Mouse (Mus musculus) lung, embryonic 15.5 days (tissue): Measurements from ENCODE around the gene Zfp82. TPM values are rescaled to one million over a fixed set of nuclear protein-coding genes. Genes with fewer than 3 reads are reported as not detected.

Experiments used
- ATAC-seq: fragments of 200-750 bp; cut with Nextera tagmentation; 2 replicates; pipeline ENCODE4 v1.8.0; 2017; ENCODE audit warnings: moderate number of reproducible peaks, borderline replicate concordance; ENCODE audit not compliant: low FRiP score, low TSS enrichment; ENCODE audit errors: extremely low read depth
- H3K27ac ChIP-seq: fragments of 300-500 bp; sonication (generic); 2 replicates; pipeline ENCODE4 v1.5.1; 2015; ENCODE audit warnings: moderate library complexity, mild to moderate bottlenecking, inconsistent platforms
- H3K27me3 ChIP-seq: fragments of 300-500 bp; sonication (generic); 2 replicates; pipeline ENCODE4 v1.6.1; 2015; ENCODE audit warnings: inconsistent platforms
- H3K36me3 ChIP-seq: fragments of 300-500 bp; sonication (generic); 2 replicates; pipeline ENCODE4 v1.6.1; 2015; ENCODE audit warnings: inconsistent platforms
- H3K4me1 ChIP-seq: fragments of 300-500 bp; sonication (generic); 2 replicates; pipeline ENCODE4 v1.6.1; 2015; ENCODE audit warnings: inconsistent platforms
- H3K4me2 ChIP-seq: fragments of 300-500 bp; sonication (generic); 2 replicates; pipeline ENCODE4 v1.6.1; 2015; ENCODE audit warnings: inconsistent platforms, mild to moderate bottlenecking, moderate library complexity
- H3K4me3 ChIP-seq: fragments of 300-500 bp; sonication (generic); 2 replicates; pipeline ENCODE4 v1.5.1; 2015; ENCODE audit warnings: mild to moderate bottlenecking, inconsistent platforms
- H3K9ac ChIP-seq: fragments of 300-500 bp; sonication (generic); 2 replicates; pipeline ENCODE4 v1.6.1; 2015; ENCODE audit warnings: inconsistent platforms
- H3K9me3 ChIP-seq: fragments of 300-500 bp; sonication (generic); 2 replicates; pipeline ENCODE4 v1.6.1; 2016; ENCODE audit warnings: inconsistent platforms
- WGBS: fragments of 180-500 bp; shearing (Covaris S2); methylation state at CpG from one replicate; pipeline ENCODE4 v1.1.7; 2015; 5-methylcytosine and 5-hydroxymethylcytosine counted together
- microRNA-seq: library from miRNA; unstranded; fragments of <30 nt; microRNA quantifications from one replicate; pipeline ENCODE4, GENCODE M21; 2016
- polyA plus RNA-seq: library from polyadenylated mRNA; unstranded; fragments of >200 nt; fragmentation: Nextera tagmentation; extraction: Ambion mirVana; gene quantifications from 2 replicates; pipeline ENCODE4 v1.2.1, GENCODE M21; 2015

The Zfp82 gene
- polyA plus RNA-seq, 1 experiment from 2014 or later: 7.6 TPM

- Histone ChIP-seq H3K27me3 (no peaks in the 10 kb centered on the region), H3K9me3 (no peaks in the 10 kb centered on the region), H3K4me2 (no peak overlapping the region), H3K9ac (no peak overlapping the region), H3K4me1 (no peaks in the 10 kb centered on the region), H3K27ac (no peak overlapping the region), H3K36me3 (peaks cover 43% of the 10 kb centered on the region), H3K4me3 (no peak overlapping the region)
- WGBS: 62% methylated on average over 21 of the region's 21 CpGs
- ATAC-seq: no peak
Measured at GRCm38 (mm10) chr7:30009321-30010085, 63.2 kb downstream of the Zfp82 start.

GRCm38 (mm10) chr7:30008020-30008690 is 64.5 kb downstream of the Zfp82 start:
- Histone ChIP-seq H3K27me3 (no peaks in the 10 kb centered on the region), H3K4me2 (no peak overlapping the region), H3K36me3 (peaks cover 38% of the 10 kb centered on the region), H3K9ac (no peak overlapping the region), H3K4me1 (no peaks in the 10 kb centered on the region), H3K27ac (no peak overlapping the region), H3K9me3 (no peaks in the 10 kb centered on the region), H3K4me3 (no peak overlapping the region)
- no peak for ATAC-seq
- WGBS: 73% methylated on average over 6 of the region's 6 CpGs

GRCm38 (mm10) chr7:30007601-30008000 is 65.1 kb downstream of the Zfp82 start:
- ATAC-seq: no peak
- H3K9me3 ChIP-seq: no peaks in the 10 kb centered on the region
- H3K36me3 ChIP-seq: peaks cover 41% of the 10 kb centered on the region
- no peak overlapping the region for H3K9ac ChIP-seq
- WGBS: 100% methylated on average over 1 of the region's 1 CpGs
- no peaks in the 10 kb centered on the region for H3K4me1 ChIP-seq
- no peak overlapping the region for H3K27ac ChIP-seq
- no peak overlapping the region for H3K4me3 ChIP-seq
- no peak overlapping the region for H3K4me2 ChIP-seq
- H3K27me3 ChIP-seq: no peaks in the 10 kb centered on the region

Small RNAs within 50 kb of the gene (microRNA-seq; reads per million reads assigned to microRNA genes)
- gene Gm23368: not detected

Other genes starting within 250 kb of the Zfp82 start
- 5.8 and 6.3 TPM in 2 replicates for gene Zfp940, start 219.2 kb downstream of the Zfp82 start, polyA plus RNA-seq
- gene Zfp420, start 212.9 kb downstream of the Zfp82 start, polyA plus RNA-seq: 6.4 and 6.6 TPM in 2 replicates
- gene Zfp27, start 166.3 kb downstream of the Zfp82 start, polyA plus RNA-seq: 9.6 and 9.8 TPM in 2 replicates
- gene Zfp383, start 164.7 kb downstream of the Zfp82 start, polyA plus RNA-seq: 4.7 and 5.1 TPM in 2 replicates
- gene Zfp74, start 118.8 kb downstream of the Zfp82 start, polyA plus RNA-seq: 11.0 and 14.2 TPM in 2 replicates
- gene Zfp568, start 88.9 kb downstream of the Zfp82 start, polyA plus RNA-seq: 14.9 and 15.4 TPM in 2 replicates
- gene Zfp14, start 21.5 kb downstream of the Zfp82 start, polyA plus RNA-seq: 3.2 and 3.5 TPM in 2 replicates
- 0.81 and 1.1 TPM in 2 replicates for gene Gm26920, start 17.5 kb upstream of the Zfp82 start, polyA plus RNA-seq
- 8.1 and 8.3 TPM in 2 replicates for gene Zfp566, start 17.6 kb upstream of the Zfp82 start, polyA plus RNA-seq
- 107 and 113 TPM in 2 replicates for gene Zfp260, start 21.9 kb upstream of the Zfp82 start, polyA plus RNA-seq
- 12.5 and 13.5 TPM in 2 replicates for gene Zfp382, start 49.0 kb upstream of the Zfp82 start, polyA plus RNA-seq
- 16.6 and 18.4 TPM in 2 replicates for gene Zfp146, start 96.8 kb upstream of the Zfp82 start, polyA plus RNA-seq
- 17.7 and 18.9 TPM in 2 replicates for gene Cox7a1, start 111.2 kb upstream of the Zfp82 start, polyA plus RNA-seq
- gene Capns1, start 125.9 kb upstream of the Zfp82 start, polyA plus RNA-seq: 97.0 and 104 TPM in 2 replicates
- gene Polr2i, start 159.0 kb upstream of the Zfp82 start, polyA plus RNA-seq: 148 and 156 TPM in 2 replicates
- 168 and 180 TPM in 2 replicates for gene Tbcb, start 159.4 kb upstream of the Zfp82 start, polyA plus RNA-seq
- gene Ovol3, start 162.8 kb upstream of the Zfp82 start, polyA plus RNA-seq: not detected in 2 replicates
- gene Thap8, start 207.2 kb upstream of the Zfp82 start, polyA plus RNA-seq: 0.50 and 0.64 TPM in 2 replicates
- gene Wdr62, start 207.5 kb upstream of the Zfp82 start, polyA plus RNA-seq: 10.7 and 11.5 TPM in 2 replicates
- 18.6 and 18.8 TPM in 2 replicates for gene Clip3, start 218.8 kb upstream of the Zfp82 start, polyA plus RNA-seq
- 76.6 and 78.7 TPM in 2 replicates for gene Alkbh6, start 235.8 kb upstream of the Zfp82 start, polyA plus RNA-seq
- 25.1 and 29.5 TPM in 2 replicates for gene Syne4, start 241.9 kb upstream of the Zfp82 start, polyA plus RNA-seq
- 1.9 TPM in 1 of 2 replicates, not detected in the other for gene E130208F15Rik, start 248.8 kb upstream of the Zfp82 start, polyA plus RNA-seq